Mouse (Mus musculus) liver, embryonic 12.5 days (tissue): ENCODE results near the gene Kmt2b. TPM values are rescaled to one million over a fixed set of nuclear protein-coding genes. Genes with fewer than 3 reads are reported as not detected.

Source experiments
- ATAC-seq: fragments of 200-750 bp; cut with Nextera tagmentation; 2 replicates; pipeline ENCODE4 v1.8.0; 2017; ENCODE audit warnings: moderate number of reproducible peaks, mild to moderate bottlenecking, moderate library complexity
- H3K27ac ChIP-seq: fragments of 300-500 bp; sonication (generic); 2 replicates; pipeline ENCODE4 v1.5.1; 2016; ENCODE audit warnings: mild to moderate bottlenecking
- H3K27me3 ChIP-seq: fragments of 300-500 bp; sonication (generic); replicated peaks from 2 replicates; pipeline ENCODE4 v1.6.1; 2016; ENCODE audit warnings: mild to moderate bottlenecking, moderate library complexity
- H3K36me3 ChIP-seq: fragments of 300-500 bp; sonication (generic); 2 replicates; pipeline ENCODE4 v1.6.1; 2016; ENCODE audit warnings: mild to moderate bottlenecking, moderate library complexity
- H3K4me1 ChIP-seq: fragments of 300-500 bp; sonication (generic); 2 replicates; pipeline ENCODE4 v1.6.1; 2016
- H3K4me2 ChIP-seq: fragments of 300-500 bp; sonication (generic); 2 replicates; pipeline ENCODE4 v1.6.1; 2016; ENCODE audit warnings: mild to moderate bottlenecking, moderate library complexity
- H3K4me3 ChIP-seq: fragments of 300-500 bp; sonication (generic); 2 replicates; pipeline ENCODE4 v1.5.1; 2016; ENCODE audit warnings: mild to moderate bottlenecking, moderate library complexity
- H3K9ac ChIP-seq: fragments of 300-500 bp; sonication (generic); 2 replicates; pipeline ENCODE4 v1.6.1; 2016; ENCODE audit warnings: mild to moderate bottlenecking, moderate library complexity
- H3K9me3 ChIP-seq: fragments of 300-500 bp; sonication (generic); replicated peaks from 2 replicates; pipeline ENCODE4 v1.6.1; 2016; ENCODE audit warnings: mild to moderate bottlenecking, moderate library complexity
- WGBS: fragments of 180-500 bp; shearing (Covaris S2); methylation state at CpG from one replicate; pipeline ENCODE4 v1.1.7; 2016; ENCODE audit not compliant: insufficient replicate concordance; 5-methylcytosine and 5-hydroxymethylcytosine counted together
- polyA plus RNA-seq: library from polyadenylated mRNA; unstranded; fragments of >200 nt; fragmentation: Nextera tagmentation; extraction: Ambion mirVana; gene quantifications from 2 replicates; pipeline ENCODE4 v1.2.1, GENCODE M21; 2016

The Kmt2b gene
- polyA plus RNA-seq, 1 experiment from 2014 or later: 4.9 TPM

GRCm38 (mm10) chr7:30586455-30587020 is 2.0 kb downstream of the Kmt2b start:
- no peak overlapping the region for H3K27ac ChIP-seq
- peak overlapping the region; percentile 100 for H3K4me3 ChIP-seq
- no peak for ATAC-seq
- H3K4me1 ChIP-seq: peaks cover 21% of the 10 kb centered on the region
- H3K9ac ChIP-seq: peak overlapping the region; percentile 100; the same call in 1 of the 2 replicates
- peak overlapping the region; percentile 94 for H3K4me2 ChIP-seq
- H3K36me3 ChIP-seq: peaks cover 55% of the 10 kb centered on the region
- H3K27me3 ChIP-seq: no peaks in the 10 kb centered on the region
- WGBS: 86% methylated on average over 28 of the region's 28 CpGs
- H3K9me3 ChIP-seq: no peaks in the 10 kb centered on the region

- Histone ChIP-seq H3K4me1 (peaks cover 21% of the 10 kb centered on the region), H3K4me2 (no peak overlapping the region), H3K9ac (no peak overlapping the region), H3K27ac (no peak overlapping the region), H3K9me3 (no peaks in the 10 kb centered on the region), H3K27me3 (no peaks in the 10 kb centered on the region), H3K4me3 (no peak overlapping the region), H3K36me3 (peaks cover 68% of the 10 kb centered on the region)
- WGBS: 95% methylated on average over 7 of the region's 7 CpGs
- ATAC-seq: no peak
Measured at GRCm38 (mm10) chr7:30585170-30585569, 3.4 kb downstream of the Kmt2b start.

- no peak overlapping the region for H3K4me3 ChIP-seq
- H3K27ac ChIP-seq: no peak overlapping the region
- no peaks in the 10 kb centered on the region for H3K27me3 ChIP-seq
- H3K4me1 ChIP-seq: peaks cover 16% of the 10 kb centered on the region
- no peak for ATAC-seq
- 91% methylated on average over 10 of the region's 10 CpGs for WGBS
- no peak overlapping the region for H3K9ac ChIP-seq
- no peaks in the 10 kb centered on the region for H3K9me3 ChIP-seq
- H3K36me3 ChIP-seq: peaks cover 77% of the 10 kb centered on the region
- no peak overlapping the region for H3K4me2 ChIP-seq
Measured at GRCm38 (mm10) chr7:30584339-30584738, 4.2 kb downstream of the Kmt2b start.

GRCm38 (mm10) chr7:30581547-30581946 is 7.0 kb downstream of the Kmt2b start:
- ATAC-seq: no peak
- Histone ChIP-seq H3K36me3 (peaks cover 100% of the 10 kb centered on the region), H3K9ac (no peak overlapping the region), H3K27me3 (no peaks in the 10 kb centered on the region), H3K9me3 (no peaks in the 10 kb centered on the region), H3K4me2 (no peak overlapping the region), H3K4me1 (peaks cover 4% of the 10 kb centered on the region), H3K4me3 (no peak overlapping the region), H3K27ac (no peak overlapping the region)
- 93% methylated on average over 16 of the region's 16 CpGs for WGBS

- H3K9ac ChIP-seq: no peak overlapping the region
- H3K4me2 ChIP-seq: no peak overlapping the region
- no peaks in the 10 kb centered on the region for H3K4me1 ChIP-seq
- H3K36me3 ChIP-seq: peaks cover 100% of the 10 kb centered on the region
- ATAC-seq: no peak
- no peak overlapping the region for H3K4me3 ChIP-seq
- H3K27me3 ChIP-seq: no peaks in the 10 kb centered on the region
- H3K9me3 ChIP-seq: no peaks in the 10 kb centered on the region
- H3K27ac ChIP-seq: no peak overlapping the region
- WGBS: 86% methylated on average over 8 of the region's 8 CpGs
Measured at GRCm38 (mm10) chr7:30579950-30580349, 8.6 kb downstream of the Kmt2b start.

- Histone ChIP-seq H3K27me3 (no peaks in the 10 kb centered on the region), H3K4me3 (no peak overlapping the region), H3K4me2 (no peak overlapping the region), H3K27ac (no peak overlapping the region), H3K36me3 (peaks cover 100% of the 10 kb centered on the region), H3K4me1 (peaks cover 20% of the 10 kb centered on the region), H3K9me3 (no peaks in the 10 kb centered on the region), H3K9ac (no peak overlapping the region)
- ATAC-seq: no peak
- 74% methylated on average over 2 of the region's 2 CpGs for WGBS
Measured at GRCm38 (mm10) chr7:30572969-30573368, 15.6 kb downstream of the Kmt2b start.

GRCm38 (mm10) chr7:30572389-30572788 is 16.1 kb downstream of the Kmt2b start:
- no peaks in the 10 kb centered on the region for H3K27me3 ChIP-seq
- ATAC-seq: 0 out of 2 replicates have a peak, but pooled peaks have one; percentile 36
- no peaks in the 10 kb centered on the region for H3K9me3 ChIP-seq
- 0 out of 2 replicates have a peak overlapping the region, but pooled peaks have one; percentile 43 for H3K27ac ChIP-seq
- WGBS: 59% methylated on average over 5 of the region's 5 CpGs
- H3K4me2 ChIP-seq: no peak overlapping the region
- peaks cover 98% of the 10 kb centered on the region for H3K36me3 ChIP-seq
- H3K4me3 ChIP-seq: no peak overlapping the region
- no peak overlapping the region for H3K9ac ChIP-seq
- H3K4me1 ChIP-seq: peaks cover 20% of the 10 kb centered on the region

- peaks cover 82% of the 10 kb centered on the region for H3K36me3 ChIP-seq
- H3K4me2 ChIP-seq: no peak overlapping the region
- no peak overlapping the region for H3K4me3 ChIP-seq
- no peak for ATAC-seq
- no peak overlapping the region for H3K27ac ChIP-seq
- peaks cover 21% of the 10 kb centered on the region for H3K4me1 ChIP-seq
- no peaks in the 10 kb centered on the region for H3K9me3 ChIP-seq
- H3K9ac ChIP-seq: no peak overlapping the region
- no peaks in the 10 kb centered on the region for H3K27me3 ChIP-seq
- WGBS: 87% methylated on average over 11 of the region's 11 CpGs
Measured at GRCm38 (mm10) chr7:30567555-30567954, 21.0 kb downstream of the Kmt2b start.

- Histone ChIP-seq H3K27ac (no peak overlapping the region), H3K4me1 (peaks cover 23% of the 10 kb centered on the region), H3K9me3 (no peaks in the 10 kb centered on the region), H3K4me2 (no peak overlapping the region), H3K36me3 (peaks cover 71% of the 10 kb centered on the region), H3K27me3 (no peaks in the 10 kb centered on the region), H3K4me3 (no peak overlapping the region), H3K9ac (no peak overlapping the region)
- WGBS: 77% methylated on average over 9 of the region's 9 CpGs
- no peak for ATAC-seq
Measured at GRCm38 (mm10) chr7:30566033-30566432, 22.5 kb downstream of the Kmt2b start.

GRCm38 (mm10) chr7:30564970-30565571 is 23.5 kb downstream of the Kmt2b start, which contains the start of gene Igflr1:
Gene Igflr1, plus strand, starts transcription at chr7:30565427.
- H3K9me3 ChIP-seq: no peaks in the 10 kb centered on the region
- WGBS: 82% methylated on average over 12 of the region's 12 CpGs
- peak within 1 kb of the TSS; percentile 83 for H3K4me3 ChIP-seq
- H3K27ac ChIP-seq: 0 out of 2 replicates have a peak within 1 kb of the TSS, but pooled peaks have one; percentile 96
- peaks cover 61% of the 10 kb centered on the region for H3K36me3 ChIP-seq
- H3K27me3 ChIP-seq: no peaks in the 10 kb centered on the region
- no peak within 1 kb of the TSS for H3K9ac ChIP-seq
- peaks cover 30% of the 10 kb centered on the region for H3K4me1 ChIP-seq
- ATAC-seq: no peak
- H3K4me2 ChIP-seq: peak within 1 kb of the TSS; percentile 82

GRCm38 (mm10) chr7:30563906-30564280 is 24.6 kb downstream of the Kmt2b start:
- Histone ChIP-seq H3K27ac (peak overlapping the region; percentile 96), H3K4me3 (peak overlapping the region; percentile 83), H3K9me3 (no peaks in the 10 kb centered on the region), H3K4me2 (peak overlapping the region; percentile 82), H3K27me3 (no peaks in the 10 kb centered on the region), H3K4me1 (peaks cover 35% of the 10 kb centered on the region), H3K36me3 (peaks cover 49% of the 10 kb centered on the region), H3K9ac (peak overlapping the region; percentile 79)
- ATAC-seq: no peak
- 19% methylated on average over 6 of the region's 6 CpGs for WGBS

- no peaks in the 10 kb centered on the region for H3K9me3 ChIP-seq
- peak within 1 kb of the TSS; percentile 96 for H3K27ac ChIP-seq
- peak within 1 kb of the TSS; percentile 79 for H3K9ac ChIP-seq
- H3K4me3 ChIP-seq: peak within 1 kb of the TSS; percentile 83
- ATAC-seq: peak; percentile 83
- H3K4me1 ChIP-seq: peaks cover 40% of the 10 kb centered on the region
- no peaks in the 10 kb centered on the region for H3K27me3 ChIP-seq
- H3K4me2 ChIP-seq: peak within 1 kb of the TSS; percentile 82
- H3K36me3 ChIP-seq: peaks cover 43% of the 10 kb centered on the region
- WGBS: under 1% methylated on average over 45 of the region's 45 CpGs
Measured at GRCm38 (mm10) chr7:30563117-30563905, 25.2 kb downstream of the Kmt2b start, which contains the start of the genes U2af1l4, Gm49396 and Psenen. Gene U2af1l4, plus strand, starts transcription at chr7:30563301. Gene Gm49396, plus strand, starts transcription at chr7:30563344. Gene Psenen, minus strand, starts transcription at chr7:30563627.
